Mouse (Mus musculus): ENCODE results near the gene R3hdm4. TPM values are rescaled to one million over a fixed set of nuclear protein-coding genes. Genes with fewer than 3 reads are reported as not detected.

R3hdm4 gene
- polyA plus RNA-seq, 1 experiment: 106 TPM

DNA sequence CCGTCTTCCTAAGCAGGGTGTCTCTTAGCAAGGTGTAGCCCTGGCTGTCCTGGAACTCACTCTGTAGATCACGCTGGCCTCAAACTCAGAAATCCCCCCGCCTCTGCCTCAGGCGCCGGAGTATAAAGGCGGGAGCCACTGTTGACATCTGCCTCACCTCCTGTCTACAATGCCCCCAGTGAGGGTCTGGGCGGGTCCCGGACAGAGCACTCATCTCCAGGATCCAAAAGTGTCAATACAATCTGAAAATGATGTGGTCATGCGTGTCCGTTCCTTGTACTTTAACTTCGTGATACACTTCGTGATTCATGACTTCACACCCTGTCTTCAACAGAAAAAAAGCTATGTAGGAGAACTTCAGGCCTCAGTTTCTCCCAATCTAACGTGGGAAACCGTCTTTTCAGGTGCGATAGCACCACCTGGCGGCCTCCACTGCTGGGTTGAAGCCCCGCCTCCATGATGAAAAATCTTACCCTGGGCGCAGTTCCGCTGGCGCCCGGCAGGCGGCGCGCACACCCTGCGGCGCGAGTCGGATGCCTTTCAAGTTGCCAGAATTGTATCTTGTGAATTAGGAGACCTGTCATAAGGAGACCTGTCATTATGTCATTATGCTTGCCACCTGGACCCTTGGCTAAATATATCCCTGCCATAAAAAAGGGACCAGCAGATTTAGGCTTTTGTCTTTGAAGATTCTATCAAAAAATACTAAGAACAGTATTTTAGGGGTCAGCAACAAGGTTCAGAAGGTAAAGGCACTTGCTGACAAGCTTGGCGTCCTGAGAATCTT, 4.2 kb upstream of the R3hdm4 start:
- DNase-seq (ENCODE audit: low read depth): no peak

DNA sequence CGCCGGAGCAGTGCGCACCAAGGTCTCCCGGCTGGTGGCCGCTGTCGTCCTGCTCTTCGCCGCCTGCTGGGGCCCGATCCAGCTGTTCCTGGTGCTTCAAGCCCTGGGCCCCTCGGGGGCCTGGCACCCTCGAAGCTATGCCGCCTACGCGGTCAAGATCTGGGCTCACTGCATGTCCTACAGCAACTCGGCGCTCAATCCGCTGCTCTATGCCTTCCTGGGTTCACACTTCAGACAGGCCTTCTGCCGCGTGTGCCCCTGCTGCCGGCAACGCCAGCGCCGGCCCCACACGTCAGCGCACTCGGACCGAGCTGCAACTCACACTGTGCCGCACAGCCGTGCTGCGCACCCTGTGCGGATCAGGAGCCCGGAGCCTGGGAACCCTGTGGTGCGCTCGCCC, 564 bp upstream of the R3hdm4 start:
- no peak for DNase-seq (ENCODE audit: low read depth)

DNA sequence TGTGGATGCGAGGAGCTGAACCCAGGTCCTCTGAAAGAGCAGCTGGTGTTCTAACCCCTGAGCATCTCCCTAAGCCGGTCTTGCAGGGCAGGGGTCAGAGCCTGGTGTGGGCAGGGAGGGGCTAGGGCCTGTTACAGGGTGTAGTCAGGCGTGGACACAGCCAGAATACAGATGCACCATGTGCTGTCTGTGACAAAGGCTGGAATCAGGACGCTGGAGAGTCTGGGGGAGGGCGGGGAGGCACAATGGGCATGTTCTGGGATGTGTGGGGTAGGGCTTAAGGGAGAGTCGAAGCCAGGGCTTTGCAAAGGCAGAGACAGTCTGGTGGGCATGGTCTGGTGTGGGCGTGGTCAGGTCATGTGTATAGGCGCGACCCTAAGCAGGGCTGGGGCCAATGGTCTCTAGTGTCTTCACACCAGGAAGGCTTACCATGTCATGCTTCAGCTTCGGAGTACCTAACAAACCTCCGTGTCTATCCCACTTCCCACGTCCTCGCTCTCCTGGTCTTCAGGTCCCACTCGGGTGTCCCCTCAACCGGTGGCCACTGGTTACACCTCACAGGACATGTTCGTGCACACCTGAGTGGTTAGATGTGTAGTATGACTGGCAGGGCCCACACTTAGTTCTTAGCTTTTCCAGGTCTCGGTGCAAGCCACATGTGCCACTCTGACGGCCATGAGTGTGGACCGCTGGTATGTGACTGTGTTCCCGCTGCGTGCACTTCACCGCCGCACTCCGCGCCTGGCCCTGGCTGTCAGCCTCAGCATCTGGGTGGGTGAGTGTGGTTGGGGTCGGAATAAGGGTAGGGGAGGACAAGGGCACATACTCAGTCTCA, 735 bp downstream of the R3hdm4 start:
- no peak for DNase-seq (ENCODE audit: low read depth)

DNA sequence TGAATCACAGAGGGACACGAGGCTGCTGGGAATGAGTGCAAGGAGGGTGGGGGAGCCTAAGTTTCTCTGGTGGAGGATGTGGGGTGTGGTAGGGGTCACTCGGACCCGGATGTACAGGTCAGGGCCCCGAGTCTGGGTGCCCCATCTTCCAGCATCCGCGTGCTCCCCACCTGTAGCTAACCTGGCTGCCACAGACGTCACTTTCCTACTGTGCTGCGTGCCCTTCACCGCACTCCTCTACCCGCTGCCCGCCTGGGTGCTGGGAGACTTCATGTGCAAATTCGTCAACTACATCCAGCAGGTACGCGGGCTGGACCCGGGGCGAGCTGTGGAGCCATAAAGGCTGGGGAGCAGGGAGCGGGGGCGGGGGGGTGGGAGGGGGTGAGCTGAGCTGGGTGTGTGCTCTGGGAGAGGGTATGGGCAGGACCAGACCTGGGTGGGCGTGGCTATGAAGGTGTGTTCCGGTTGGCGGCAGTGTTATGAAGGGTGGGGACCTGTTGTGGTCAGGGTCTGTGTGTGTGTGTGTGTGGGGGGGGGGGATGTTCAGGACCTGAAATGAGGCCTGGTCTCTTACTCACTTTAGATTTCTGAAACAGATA, 1.7 kb downstream of the R3hdm4 start:
- DNase-seq (ENCODE audit: low read depth): no peak

DNA sequence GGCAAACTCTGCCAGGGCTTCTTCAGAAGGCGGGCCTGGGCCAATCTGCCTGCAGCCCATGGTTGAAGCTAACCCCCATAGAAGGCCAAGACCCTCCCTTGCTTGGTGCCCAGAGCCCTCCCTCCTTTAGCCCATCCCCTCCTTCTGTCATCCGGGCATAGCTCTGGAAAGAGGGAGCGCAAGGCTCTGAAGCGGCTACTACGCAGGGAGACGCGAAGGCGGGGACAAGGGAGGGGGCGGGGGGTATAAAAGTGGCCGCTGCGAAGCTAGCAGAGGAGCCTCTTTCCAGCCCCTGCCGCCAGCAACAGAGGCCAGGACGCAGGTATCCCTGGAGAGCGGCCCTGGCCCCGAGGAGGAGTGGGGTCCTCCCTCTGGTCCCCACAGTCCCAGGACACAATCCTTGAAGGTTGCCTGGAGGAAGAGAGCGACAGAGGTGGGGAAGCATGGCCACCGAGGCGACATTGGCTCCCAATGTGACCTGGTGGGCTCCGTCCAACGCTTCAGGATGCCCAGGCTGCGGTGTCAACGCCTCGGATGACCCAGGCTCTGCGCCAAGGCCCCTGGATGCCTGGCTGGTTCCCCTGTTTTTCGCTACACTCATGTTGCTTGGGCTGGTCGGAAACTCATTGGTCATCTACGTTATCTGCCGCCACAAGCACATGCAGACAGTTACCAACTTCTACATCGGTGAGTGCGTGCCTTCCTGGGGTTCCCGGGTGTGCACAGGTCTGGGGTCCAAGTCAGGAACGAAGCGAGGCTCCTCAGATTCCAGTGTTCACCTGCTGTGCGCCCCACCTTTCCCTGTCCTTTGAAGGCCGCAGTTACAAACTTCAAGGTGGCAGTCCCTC, 2.6 kb downstream of the R3hdm4 start:
- no peak for DNase-seq (ENCODE audit: low read depth)

DNA sequence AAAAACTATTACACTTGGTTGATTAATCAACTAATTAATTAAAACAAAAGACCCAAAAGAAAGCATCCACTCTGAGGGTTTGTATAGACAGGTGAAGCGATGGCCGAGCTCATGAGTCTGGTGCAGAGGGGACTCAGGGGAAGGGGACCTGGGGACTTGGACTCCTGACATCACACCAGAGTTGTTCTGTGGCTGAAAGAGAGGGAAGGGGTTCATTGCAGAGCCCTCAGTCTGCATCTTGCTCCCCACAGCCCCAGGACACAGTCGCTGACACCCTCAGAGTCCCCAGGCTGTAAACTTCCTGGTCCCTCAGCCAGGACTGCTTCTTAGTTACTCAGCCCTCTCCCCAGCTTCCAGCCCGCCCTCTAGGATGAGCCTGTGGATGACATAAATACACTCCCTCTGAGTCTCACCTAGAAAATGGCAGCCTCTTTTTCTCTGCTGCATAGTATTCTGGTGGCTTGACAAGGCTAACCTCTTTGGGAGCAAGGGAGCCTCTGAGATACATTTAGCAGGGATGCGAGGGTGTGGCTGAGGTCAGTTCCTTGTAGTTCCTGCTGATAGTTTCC, 3.4 kb downstream of the R3hdm4 start:
- no peak for DNase-seq (ENCODE audit: low read depth)

GRCm38 (mm10) chr10:79916808-79917531, 4.0 kb downstream of the R3hdm4 start, which contains the start of gene Kiss1r:
Gene Kiss1r (plus strand): TSS chr10:79916971.
- DNase-seq (ENCODE audit: low read depth): no peak

GRCm38 (mm10) chr10:79916081-79916480, 4.9 kb downstream of the R3hdm4 start:
- no peak for DNase-seq (ENCODE audit: low read depth)

GRCm38 (mm10) chr10:79914948-79915596, 5.9 kb downstream of the R3hdm4 start:
- no peak for DNase-seq (ENCODE audit: low read depth)

- DNase-seq (ENCODE audit: low read depth): no peak
Observed at GRCm38 (mm10) chr10:79914131-79914947, 6.7 kb downstream of the R3hdm4 start.

- no peak for DNase-seq (ENCODE audit: low read depth)
Observed at GRCm38 (mm10) chr10:79912412-79912811, 8.6 kb downstream of the R3hdm4 start.

- no peak for DNase-seq (ENCODE audit: low read depth)
Observed at GRCm38 (mm10) chr10:79910556-79910955, 10.5 kb downstream of the R3hdm4 start, which contains the start of gene Gm26602. Gene Gm26602 (plus strand): TSS chr10:79910856.

- no peak for DNase-seq (ENCODE audit: low read depth)
Observed at GRCm38 (mm10) chr10:79909092-79909922, 11.7 kb downstream of the R3hdm4 start.

GRCm38 (mm10) chr10:79908167-79909091, 12.6 kb downstream of the R3hdm4 start, which contains the start of gene Med16:
Gene Med16 (minus strand): TSS chr10:79908923.
- peak; percentile 65 for DNase-seq (ENCODE audit: low read depth)

DNA sequence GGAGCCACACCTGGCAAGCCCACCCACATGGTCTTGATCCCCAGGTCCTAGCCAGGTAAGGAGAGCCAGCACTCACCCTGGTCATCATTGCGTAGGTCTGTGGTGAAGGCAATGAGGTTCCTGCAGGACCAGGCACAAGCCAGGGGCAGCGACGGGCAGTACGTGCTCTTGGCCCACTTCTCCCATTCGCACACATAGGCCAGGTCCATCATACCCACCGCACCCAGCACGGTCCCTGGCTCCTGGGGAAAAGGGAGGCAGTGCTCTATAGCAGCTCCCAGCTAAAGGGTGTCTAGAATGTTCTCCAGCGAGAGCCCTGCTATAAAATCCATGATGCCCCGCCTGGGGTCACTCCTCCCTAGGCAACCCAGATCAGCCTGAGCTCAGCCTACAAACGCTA, 13.6 kb downstream of the R3hdm4 start:
- DNase-seq (ENCODE audit: low read depth): no peak

GRCm38 (mm10) chr10:79906712-79907111, 14.3 kb downstream of the R3hdm4 start:
- DNase-seq (ENCODE audit: low read depth): no peak

- DNase-seq (ENCODE audit: low read depth): no peak
Observed at GRCm38 (mm10) chr10:79900951-79901410, 20.0 kb downstream of the R3hdm4 start.

Measured in gonadal fat pad, adult 2 months (tissue).